Mouse (Mus musculus) small intestine, adult 2 months (tissue): Measurements from ENCODE around the gene Nufip1. TPM values are rescaled to one million over a fixed set of nuclear protein-coding genes. Genes with fewer than 3 reads are reported as not detected.
A peak's percentile ranks its signal among the peaks of the same experiment; 100 is the strongest.
"Not testable (repeated sequence)": the region's sequence is repeated elsewhere in the genome, so short reads cannot be mapped to it uniquely, and the experiment has no call there.

ENCODE experiments used
- H3K27ac ChIP-seq: fragments of 200-500 bp; 2 replicates; pipeline ENCODE4 v1.5.1; 2012; ENCODE audit warnings: low read depth, low read length, control low read depth, inconsistent platforms; ENCODE audit not compliant: insufficient read depth
- H3K27me3 ChIP-seq: fragments of 200-500 bp; 2 replicates; pipeline ENCODE4 v1.6.1; 2012; ENCODE audit warnings: mild to moderate bottlenecking, moderate library complexity, low read length, inconsistent platforms; ENCODE audit not compliant: control insufficient read depth, insufficient read depth
- H3K36me3 ChIP-seq: fragments of 200-500 bp; 2 replicates; pipeline ENCODE4 v1.6.1; 2012; ENCODE audit warnings: mild to moderate bottlenecking, low read length, control low read depth, inconsistent platforms; ENCODE audit not compliant: control insufficient read depth, insufficient read depth
- H3K4me1 ChIP-seq: fragments of 200-500 bp; 2 replicates; pipeline ENCODE4 v1.6.1; 2012; ENCODE audit warnings: low read length, inconsistent platforms, mixed read lengths; ENCODE audit not compliant: control insufficient read depth, insufficient read depth, insufficient read length
- H3K4me3 ChIP-seq: fragments of 200-500 bp; 2 replicates; pipeline ENCODE4 v1.5.1; 2012; ENCODE audit warnings: low read depth, mild to moderate bottlenecking, control low read depth, inconsistent platforms, low read length, moderate library complexity
- CTCF ChIP-seq: fragments of 200-500 bp; IDR thresholded peaks from 2 replicates; pipeline ENCODE4 v1.5.1; 2012; ENCODE audit warnings: low read depth, mild to moderate bottlenecking, control low read depth, inconsistent platforms, low read length, moderate library complexity, mixed read lengths; ENCODE audit not compliant: insufficient replicate concordance, insufficient read length; ENCODE audit errors: extremely low read depth
- POLR2A ChIP-seq: fragments of 200-500 bp; IDR thresholded peaks from 2 replicates; pipeline ENCODE4 v1.6.1; 2012; ENCODE audit warnings: low read depth, mild to moderate bottlenecking, control low read depth, inconsistent platforms, low read length, moderate library complexity
- whole genome bisulfite sequencing: fragments of 180-500 bp; shearing (Covaris S2); methylation state at CpG from one replicate; pipeline ENCODE4 v1.1.7; 2018; 5-methylcytosine and 5-hydroxymethylcytosine counted together
- polyA plus RNA-seq: library from polyadenylated mRNA; depleted of rRNA; stranded (reverse); fragments of >200 nt; gene quantifications from 2 replicates; pipeline ENCODE4 v1.2.3, GENCODE M21; 2012

Gene Nufip1
- polyA plus RNA-seq, 1 experiment: 2.9 TPM

- 73% methylated on average over 11 of the region's 11 CpGs for WGBS
- peak overlapping the region; percentile 36; the same call in 1 of the 2 replicates for H3K27ac ChIP-seq
- H3K36me3 ChIP-seq: no peaks in the 10 kb centered on the region
Measured at GRCm38 (mm10) chr14:76150499-76150898, 39.8 kb downstream of the Nufip1 start.

GRCm38 (mm10) chr14:76151011-76151410 lies 40.3 kb downstream of the Nufip1 start:
- TF ChIP-seq CTCF (no peak), POLR2A (no peak)
- Histone ChIP-seq H3K4me1 (peaks cover 8% of the 10 kb centered on the region), H3K4me3 (no peak overlapping the region), H3K36me3 (no peaks in the 10 kb centered on the region), H3K27me3 (no peaks in the 10 kb centered on the region), H3K27ac (no peak overlapping the region)
- 41% methylated on average over 2 of the region's 2 CpGs for WGBS

More at GRCm38 (mm10) chr14:76150499-76150898, 39.8 kb downstream of the Nufip1 start:
- H3K27me3 ChIP-seq: no peaks in the 10 kb centered on the region
- TF ChIP-seq CTCF (no peak), POLR2A (no peak)
- H3K4me1 ChIP-seq: peaks cover 8% of the 10 kb centered on the region
- H3K4me3 ChIP-seq: no peak overlapping the region

- Histone ChIP-seq H3K36me3 (no peaks in the 10 kb centered on the region), H3K4me1 (peaks cover 8% of the 10 kb centered on the region), H3K4me3 (peak overlapping the region; percentile 90), H3K27me3 (no peaks in the 10 kb centered on the region), H3K27ac (peak overlapping the region; percentile 96)
- WGBS: under 1% methylated on average over 10 of the region's 10 CpGs
- TF ChIP-seq POLR2A (no peak), CTCF (no peak)
Measured at GRCm38 (mm10) chr14:76151820-76152161, 41.1 kb downstream of the Nufip1 start.

GRCm38 (mm10) chr14:76152162-76153002 lies 41.7 kb downstream of the Nufip1 start:
- TF ChIP-seq CTCF (peak; percentile 39; the same call in 1 of the 2 replicates), POLR2A (peak; percentile 78)
- Histone ChIP-seq H3K36me3 (no peaks in the 10 kb centered on the region), H3K27me3 (no peaks in the 10 kb centered on the region), H3K4me3 (peak overlapping the region; percentile 90), H3K4me1 (peaks cover 8% of the 10 kb centered on the region), H3K27ac (peak overlapping the region; percentile 96)
- WGBS: under 1% methylated on average over 41 of the region's 41 CpGs

- Histone ChIP-seq H3K27ac (no peak overlapping the region), H3K4me1 (peaks cover 8% of the 10 kb centered on the region), H3K27me3 (no peaks in the 10 kb centered on the region), H3K36me3 (no peaks in the 10 kb centered on the region), H3K4me3 (peak overlapping the region; percentile 16)
- no peak for TF ChIP-seq POLR2A
- TF ChIP-seq CTCF: no peak
- 33% methylated on average over 24 of the region's 24 CpGs for WGBS
Measured at GRCm38 (mm10) chr14:76153003-76153675, 42.4 kb downstream of the Nufip1 start.

- no peak overlapping the region for H3K27ac ChIP-seq
- H3K4me1 ChIP-seq: peaks cover 8% of the 10 kb centered on the region
- 59% methylated on average over 6 of the region's 6 CpGs for WGBS
- H3K27me3 ChIP-seq: no peaks in the 10 kb centered on the region
- no peak overlapping the region for H3K4me3 ChIP-seq
- TF ChIP-seq CTCF (no peak), POLR2A (no peak)
- H3K36me3 ChIP-seq: no peaks in the 10 kb centered on the region
Measured at GRCm38 (mm10) chr14:76153828-76154227, 43.1 kb downstream of the Nufip1 start.

- H3K4me3 ChIP-seq: no peak overlapping the region
- H3K27ac ChIP-seq: no peak overlapping the region
- TF ChIP-seq CTCF (no peak), POLR2A (no peak)
- no peaks in the 10 kb centered on the region for H3K27me3 ChIP-seq
- 66% methylated on average over 5 of the region's 5 CpGs for WGBS
- no peaks in the 10 kb centered on the region for H3K36me3 ChIP-seq
- peaks cover 1% of the 10 kb centered on the region; the same call in 1 of the 2 replicates for H3K4me1 ChIP-seq
Measured at GRCm38 (mm10) chr14:76158192-76158785, 47.6 kb downstream of the Nufip1 start.

GRCm38 (mm10) chr14:76160580-76160979 lies 49.9 kb downstream of the Nufip1 start:
- not testable (repeated sequence) for H3K4me3 ChIP-seq, H3K4me1 ChIP-seq, H3K27ac ChIP-seq, H3K27me3 ChIP-seq, H3K36me3 ChIP-seq
- 78% methylated on average over 6 of the region's 6 CpGs for WGBS
